Mouse (Mus musculus) midbrain, postnatal 0 days (tissue): ENCODE measurements around the gene Ccdc190. TPM values are rescaled to one million over a fixed set of nuclear protein-coding genes. Genes with fewer than 3 reads are reported as not detected.

Source experiments
- ATAC-seq: fragments of 200-750 bp; cut with Nextera tagmentation; 2 replicates; pipeline ENCODE4 v1.8.0; 2017; ENCODE audit warnings: moderate number of reproducible peaks, mild to moderate bottlenecking, moderate TSS enrichment, moderate library complexity; ENCODE audit not compliant: low FRiP score
- DNase-seq: peaks from one replicate; pipeline ENCODE4 v3.0.0-alpha.2; 2015; ENCODE audit warnings: low spot score
- H3K27ac ChIP-seq: fragments of 300-500 bp; sonication (generic); 2 replicates; pipeline ENCODE4 v1.5.1; 2014; ENCODE audit warnings: low read depth, mild to moderate bottlenecking, low read length, mixed read lengths
- H3K27me3 ChIP-seq: fragments of 300-500 bp; sonication (generic); 2 replicates; pipeline ENCODE4 v1.6.1; 2014; ENCODE audit warnings: low read length, control low read depth, mixed read lengths; ENCODE audit not compliant: insufficient read depth
- H3K36me3 ChIP-seq: fragments of 300-500 bp; sonication (generic); 2 replicates; pipeline ENCODE4 v1.6.1; 2014; ENCODE audit warnings: low read length, control low read depth, mixed read lengths; ENCODE audit not compliant: insufficient read depth
- H3K4me1 ChIP-seq: fragments of 300-500 bp; sonication (generic); 2 replicates; pipeline ENCODE4 v1.6.1; 2014; ENCODE audit warnings: mild to moderate bottlenecking, control low read depth, antibody characterized with exemption, low read length, mixed read lengths; ENCODE audit not compliant: insufficient read depth
- H3K4me2 ChIP-seq: fragments of 300-500 bp; sonication (generic); 2 replicates; pipeline ENCODE4 v1.6.1; 2014; ENCODE audit warnings: low read depth, mild to moderate bottlenecking, low read length, mixed read lengths; ENCODE audit not compliant: poor library complexity, severe bottlenecking
- H3K4me3 ChIP-seq: fragments of 300-500 bp; sonication (generic); 2 replicates; pipeline ENCODE4 v1.5.1; 2014; ENCODE audit warnings: low read depth, mild to moderate bottlenecking, low read length, moderate library complexity
- H3K9ac ChIP-seq: fragments of 300-500 bp; sonication (generic); replicated peaks from 2 replicates; pipeline ENCODE4 v1.6.1; 2014; ENCODE audit warnings: mild to moderate bottlenecking, low read length, moderate library complexity, mixed read lengths; ENCODE audit not compliant: poor library complexity, severe bottlenecking
- H3K9me3 ChIP-seq: fragments of 300-500 bp; sonication (generic); 2 replicates; pipeline ENCODE4 v1.6.1; 2016; ENCODE audit warnings: low read length, control low read depth
- CTCF ChIP-seq: IDR thresholded peaks from 2 replicates; pipeline ENCODE4 v1.5.1; 2016; ENCODE audit warnings: antibody characterized with exemption, mild to moderate bottlenecking
- WGBS: fragments of 180-500 bp; shearing (Covaris S2); extraction: QIAGEN DNeasy Blood & Tissue Kit; methylation state at CpG from one replicate; pipeline ENCODE4 v1.1.7; 2014; 5-methylcytosine and 5-hydroxymethylcytosine counted together
- polyA plus RNA-seq: library from polyadenylated mRNA; unstranded; fragments of >200 nt; fragmentation: Nextera tagmentation; extraction: Ambion mirVana; gene quantifications from 2 replicates; pipeline ENCODE4 v1.2.1, GENCODE M21; 2015
- total RNA-seq: library from RNA; depleted of rRNA; stranded (reverse); fragments of >200 nt; gene quantifications from 2 replicates; pipeline ENCODE4 v1.2.3, GENCODE M21; 2014

The Ccdc190 gene
- total and polyA plus RNA-seq, 2 experiments from 2014 or later, result 1.9 to 11.5 TPM

DNA sequence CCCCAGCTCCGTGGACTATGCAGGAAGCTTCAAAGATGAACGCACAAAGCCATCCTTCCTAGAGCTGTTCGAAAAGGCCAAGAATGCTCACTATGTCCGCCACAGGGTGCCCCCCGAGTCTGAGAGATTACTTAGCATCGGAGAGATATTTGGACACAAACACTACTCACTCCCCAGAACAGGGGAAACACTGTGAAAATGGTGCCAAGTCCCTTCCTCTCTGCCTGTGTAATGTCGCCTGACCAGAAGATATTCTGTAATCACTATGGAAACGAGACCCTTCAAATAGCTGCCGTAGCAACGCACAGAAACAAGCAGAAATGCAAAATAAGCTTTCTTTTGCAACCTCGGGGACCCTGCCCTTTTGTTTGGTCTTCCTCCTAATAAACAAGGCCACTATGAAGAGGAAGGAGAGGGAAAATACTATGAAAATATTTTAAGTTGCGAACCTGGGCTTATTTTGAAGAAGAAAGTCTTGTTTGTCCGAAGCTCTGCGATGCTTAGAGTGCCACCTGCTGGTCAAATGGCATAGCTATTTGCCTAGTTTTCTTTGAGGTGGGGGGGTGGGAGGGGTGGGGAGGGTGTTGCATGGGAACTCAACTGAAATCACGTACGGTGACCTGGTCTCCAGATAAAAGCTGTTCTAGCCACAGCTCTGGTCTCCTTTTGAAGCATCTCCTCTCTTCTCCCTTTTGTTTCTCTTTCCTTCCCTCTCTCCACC is 5.7 kb downstream of the Ccdc190 start:
- H3K9me3 ChIP-seq, result no peaks in the 10 kb centered on the region
- peak overlapping the region; percentile 19; the same call in 1 of the 2 replicates for H3K4me3 ChIP-seq
- H3K9ac ChIP-seq, result no peak overlapping the region
- peak; percentile 76 for ATAC-seq
- peaks cover 14% of the 10 kb centered on the region; the same call in 1 of the 2 replicates for H3K4me1 ChIP-seq
- DNase-seq, result peak; percentile 85
- TF ChIP-seq CTCF, result peak; percentile 78
- WGBS, result 13% methylated on average over 16 of the region's 16 CpGs
- H3K27me3 ChIP-seq, result no peaks in the 10 kb centered on the region
- H3K4me2 ChIP-seq, result peak overlapping the region; percentile 40
- H3K27ac ChIP-seq, result peak overlapping the region; percentile 65
- H3K36me3 ChIP-seq, result no peaks in the 10 kb centered on the region

GRCm38 (mm10) chr1:169939345-169939744 is 10.9 kb downstream of the Ccdc190 start:
- DNase-seq (peak; percentile 76), ATAC-seq (no peak)
- no peaks in the 10 kb centered on the region for H3K36me3 ChIP-seq
- H3K4me1 ChIP-seq, result no peaks in the 10 kb centered on the region; the same call in 1 of the 2 replicates
- no peak overlapping the region for H3K27ac ChIP-seq
- no peak overlapping the region for H3K9ac ChIP-seq
- no peak overlapping the region for H3K4me2 ChIP-seq
- 8% methylated on average over 2 of the region's 2 CpGs for WGBS
- TF ChIP-seq CTCF, result peak; percentile 93
- H3K4me3 ChIP-seq, result no peak overlapping the region
- H3K9me3 ChIP-seq, result no peaks in the 10 kb centered on the region
- no peaks in the 10 kb centered on the region for H3K27me3 ChIP-seq

DNA sequence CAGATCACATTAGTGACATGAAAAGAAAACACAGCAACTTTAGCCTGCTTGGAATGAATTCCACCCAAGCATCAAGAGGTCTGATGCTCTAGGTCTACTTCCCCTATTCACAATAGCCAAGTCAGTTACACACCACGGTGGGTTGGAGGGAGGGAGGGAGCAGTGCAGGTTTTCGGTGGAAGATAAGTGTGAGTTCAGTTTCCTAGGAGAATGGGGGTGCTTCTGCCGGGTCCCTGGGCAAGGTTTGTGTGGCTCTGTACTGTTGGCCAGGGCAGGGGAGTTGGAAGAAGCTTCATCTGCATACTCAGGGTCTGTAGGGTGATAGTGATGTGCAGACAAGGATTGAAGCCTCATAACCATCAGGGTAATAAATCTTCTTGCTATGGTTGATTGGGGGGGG is 17.6 kb downstream of the Ccdc190 start:
- Histone ChIP-seq H3K36me3 (no peaks in the 10 kb centered on the region), H3K27me3 (no peaks in the 10 kb centered on the region), H3K9ac (no peak overlapping the region), H3K4me2 (no peak overlapping the region), H3K4me3 (no peak overlapping the region), H3K27ac (no peak overlapping the region), H3K4me1 (no peaks in the 10 kb centered on the region), H3K9me3 (no peaks in the 10 kb centered on the region; the same call in 1 of the 2 replicates)
- TF ChIP-seq CTCF, result no peak
- 74% methylated on average over 3 of the region's 3 CpGs for WGBS
- ATAC-seq (no peak), DNase-seq (no peak)

GRCm38 (mm10) chr1:169947654-169948053 is 19.2 kb downstream of the Ccdc190 start:
- Histone ChIP-seq H3K36me3 (peaks cover 8% of the 10 kb centered on the region; the same call in 1 of the 2 replicates), H3K4me1 (no peaks in the 10 kb centered on the region), H3K4me2 (no peak overlapping the region), H3K27ac (no peak overlapping the region), H3K4me3 (no peak overlapping the region), H3K27me3 (no peaks in the 10 kb centered on the region), H3K9me3 (no peaks in the 10 kb centered on the region; the same call in 1 of the 2 replicates), H3K9ac (no peak overlapping the region)
- DNase-seq (no peak), ATAC-seq (no peak)
- 77% methylated on average over 6 of the region's 6 CpGs for WGBS
- TF ChIP-seq CTCF, result no peak

DNA sequence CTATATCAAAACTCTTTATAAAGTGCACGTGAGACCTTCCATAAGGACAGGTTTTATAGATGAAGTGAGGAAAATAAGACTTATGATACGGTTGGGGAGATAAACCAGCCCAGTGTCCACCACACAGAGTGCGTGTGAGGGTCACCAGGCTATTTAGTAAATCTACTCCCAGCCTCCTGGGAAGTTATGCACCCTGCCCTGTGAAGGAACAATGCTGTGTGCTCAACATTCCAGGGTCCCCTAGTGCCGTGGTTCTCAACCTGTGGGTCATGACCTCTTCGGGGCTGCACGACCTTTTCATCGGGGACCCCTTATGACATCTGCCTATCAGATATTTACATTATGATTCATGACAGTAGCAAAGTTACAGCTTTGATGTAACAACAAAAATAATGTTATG is 19.8 kb downstream of the Ccdc190 start:
- peaks cover 14% of the 10 kb centered on the region; the same call in 1 of the 2 replicates for H3K36me3 ChIP-seq
- H3K4me2 ChIP-seq, result no peak overlapping the region
- no peak overlapping the region for H3K4me3 ChIP-seq
- H3K4me1 ChIP-seq, result no peaks in the 10 kb centered on the region
- no peak for TF ChIP-seq CTCF
- H3K27me3 ChIP-seq, result no peaks in the 10 kb centered on the region
- DNase-seq (no peak), ATAC-seq (no peak)
- H3K9ac ChIP-seq, result no peak overlapping the region
- 87% methylated on average over 7 of the region's 7 CpGs for WGBS
- H3K9me3 ChIP-seq, result no peaks in the 10 kb centered on the region; the same call in 1 of the 2 replicates
- H3K27ac ChIP-seq, result no peak overlapping the region

DNA sequence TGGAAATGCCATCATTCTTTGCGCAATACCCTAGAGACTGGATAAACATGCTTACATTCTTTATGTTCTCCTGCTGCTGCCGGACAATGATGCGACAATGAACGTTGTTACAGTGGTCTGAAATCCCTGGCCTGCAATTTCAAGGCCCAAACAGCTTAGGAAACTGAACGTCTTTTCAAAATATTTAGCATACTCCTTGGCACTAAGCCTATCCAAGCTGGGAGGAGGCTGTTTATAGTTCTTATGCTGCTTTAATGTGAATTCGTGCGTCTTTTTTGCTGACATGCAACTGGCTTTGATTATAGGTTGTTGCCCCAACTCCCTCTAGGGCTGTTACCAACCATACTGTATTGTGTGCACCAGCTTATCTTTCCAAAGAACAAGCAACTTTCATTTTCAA is 20.4 kb downstream of the Ccdc190 start:
- no peaks in the 10 kb centered on the region for H3K4me1 ChIP-seq
- peaks cover 19% of the 10 kb centered on the region; the same call in 1 of the 2 replicates for H3K36me3 ChIP-seq
- H3K9ac ChIP-seq, result no peak overlapping the region
- H3K27ac ChIP-seq, result no peak overlapping the region
- no peak overlapping the region for H3K4me2 ChIP-seq
- H3K27me3 ChIP-seq, result no peaks in the 10 kb centered on the region
- TF ChIP-seq CTCF, result no peak
- no peak overlapping the region for H3K4me3 ChIP-seq
- ATAC-seq (no peak), DNase-seq (no peak)
- WGBS, result 77% methylated on average over 7 of the region's 7 CpGs
- no peaks in the 10 kb centered on the region; the same call in 1 of the 2 replicates for H3K9me3 ChIP-seq
